Mouse (Mus musculus): ENCODE data around the gene Phf13. TPM values are rescaled to one million over a fixed set of nuclear protein-coding genes. Genes with fewer than 3 reads are reported as not detected.
"Not testable (repeated sequence)": the region's sequence is repeated elsewhere in the genome, so short reads cannot be mapped to it uniquely, and the experiment has no call there.

The Phf13 gene
- polyA plus RNA-seq, 1 experiment from 2014 or later, result 22.8 TPM

DNA sequence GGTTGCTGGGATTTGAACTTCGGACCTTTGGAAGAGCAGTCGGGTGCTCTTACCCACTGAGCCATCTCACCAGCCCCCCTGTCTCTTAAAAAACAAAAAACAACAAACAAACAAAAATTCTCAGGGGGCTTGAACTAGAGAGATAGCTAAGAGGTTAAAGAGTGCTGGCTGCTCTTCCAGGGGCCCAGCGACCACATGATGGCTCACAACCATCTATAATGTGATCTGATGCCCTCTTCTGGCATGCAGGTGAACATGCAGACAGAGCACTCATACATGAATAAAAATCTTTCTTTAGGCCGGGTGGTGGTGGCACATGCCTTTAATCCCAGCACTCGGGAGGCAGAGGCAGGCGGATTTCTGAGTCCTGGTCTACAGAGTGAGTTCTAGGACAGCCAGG, 40.4 kb upstream of the Phf13 start:
- H3K9ac ChIP-seq (replicated peaks; ENCODE audit: low read depth, low read length); H3K27me3 ChIP-seq (ENCODE audit: control insufficient read depth, insufficient read depth, low read length); H3K4me3 ChIP-seq (ENCODE audit: low read depth, low read length); H3K9me3 ChIP-seq (ENCODE audit: control insufficient read depth, low read depth, low read length); H3K4me1 ChIP-seq (ENCODE audit: control insufficient read depth, insufficient read depth, low read length); H3K36me3 ChIP-seq (ENCODE audit: control insufficient read depth, insufficient read depth, low read length); ATAC-seq (ENCODE audit: insufficient number of reproducible peaks, insufficient read depth, low FRiP score, low read depth); H3K27ac ChIP-seq (ENCODE audit: low read length); H3K4me2 ChIP-seq (replicated peaks; ENCODE audit: low read depth, low read length): not testable (repeated sequence)
- 92% methylated on average over 6 of the region's 6 CpGs for WGBS

DNA sequence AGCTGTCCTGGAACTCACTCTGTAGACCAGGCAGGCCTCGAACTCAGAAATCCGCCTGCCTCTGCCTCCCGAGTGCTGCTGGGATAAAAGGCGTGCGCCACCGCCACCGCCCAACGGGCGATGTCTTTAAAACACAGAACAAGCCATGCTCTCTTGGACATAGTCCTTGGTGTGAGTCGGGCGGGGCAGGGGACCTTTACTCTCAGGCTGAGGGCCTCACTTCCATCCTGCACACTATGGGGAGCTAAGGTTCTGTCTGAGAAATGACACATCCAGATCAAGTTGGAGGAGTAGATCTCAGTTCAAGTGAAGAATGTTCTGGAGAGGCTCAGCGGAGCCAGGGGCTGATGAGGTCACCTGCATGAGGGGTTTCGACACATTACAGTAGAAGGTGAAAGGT, 36.9 kb upstream of the Phf13 start:
- 84% methylated on average over 13 of the region's 13 CpGs for WGBS
- H3K27ac ChIP-seq (ENCODE audit: low read length), result no peak overlapping the region

DNA sequence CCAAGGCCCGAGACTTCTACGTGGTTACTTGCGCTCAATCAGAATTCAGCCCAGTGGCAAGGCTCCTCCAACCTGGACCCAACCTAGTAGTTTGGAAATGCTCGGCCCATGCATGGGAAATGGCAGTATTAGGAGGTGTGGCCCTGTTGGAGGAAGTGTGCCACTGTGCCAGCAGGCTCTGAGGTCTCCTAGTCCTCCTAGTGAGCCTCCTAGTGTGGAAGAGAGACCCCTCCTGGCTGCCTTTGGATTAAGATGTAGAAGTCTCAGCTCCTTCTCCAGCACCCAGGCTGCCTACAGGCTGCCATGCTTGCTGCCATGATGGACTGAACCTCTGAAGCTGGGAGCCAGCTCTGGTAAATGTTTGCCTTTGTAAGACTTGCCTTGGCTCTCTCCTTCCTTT, 33.9 kb upstream of the Phf13 start:
- Histone ChIP-seq H3K27ac (ENCODE audit: low read length) (no peak overlapping the region), H3K4me2 (replicated peaks; ENCODE audit: low read depth, low read length) (no peak overlapping the region), H3K4me1 (ENCODE audit: control insufficient read depth, insufficient read depth, low read length) (peaks cover 23% of the 10 kb centered on the region), H3K4me3 (ENCODE audit: low read depth, low read length) (no peak overlapping the region), H3K9ac (replicated peaks; ENCODE audit: low read depth, low read length) (no peak overlapping the region), H3K9me3 (ENCODE audit: control insufficient read depth, low read depth, low read length) (no peaks in the 10 kb centered on the region), H3K36me3 (ENCODE audit: control insufficient read depth, insufficient read depth, low read length) (no peaks in the 10 kb centered on the region), H3K27me3 (ENCODE audit: control insufficient read depth, insufficient read depth, low read length) (no peaks in the 10 kb centered on the region)
- WGBS, result 80% methylated on average over 4 of the region's 4 CpGs
- ATAC-seq (ENCODE audit: insufficient number of reproducible peaks, insufficient read depth, low FRiP score, low read depth), result no peak

More for the DNA sequence above, 36.9 kb upstream of the Phf13 start:
- Histone ChIP-seq H3K9ac (replicated peaks; ENCODE audit: low read depth, low read length) (no peak overlapping the region), H3K27me3 (ENCODE audit: control insufficient read depth, insufficient read depth, low read length) (no peaks in the 10 kb centered on the region), H3K9me3 (ENCODE audit: control insufficient read depth, low read depth, low read length) (no peaks in the 10 kb centered on the region), H3K4me1 (ENCODE audit: control insufficient read depth, insufficient read depth, low read length) (peaks cover 5% of the 10 kb centered on the region; the same call in 1 of the 2 replicates), H3K4me2 (replicated peaks; ENCODE audit: low read depth, low read length) (no peak overlapping the region), H3K4me3 (ENCODE audit: low read depth, low read length) (no peak overlapping the region), H3K36me3 (ENCODE audit: control insufficient read depth, insufficient read depth, low read length) (no peaks in the 10 kb centered on the region)
- no peak for ATAC-seq (ENCODE audit: insufficient number of reproducible peaks, insufficient read depth, low FRiP score, low read depth)

DNA sequence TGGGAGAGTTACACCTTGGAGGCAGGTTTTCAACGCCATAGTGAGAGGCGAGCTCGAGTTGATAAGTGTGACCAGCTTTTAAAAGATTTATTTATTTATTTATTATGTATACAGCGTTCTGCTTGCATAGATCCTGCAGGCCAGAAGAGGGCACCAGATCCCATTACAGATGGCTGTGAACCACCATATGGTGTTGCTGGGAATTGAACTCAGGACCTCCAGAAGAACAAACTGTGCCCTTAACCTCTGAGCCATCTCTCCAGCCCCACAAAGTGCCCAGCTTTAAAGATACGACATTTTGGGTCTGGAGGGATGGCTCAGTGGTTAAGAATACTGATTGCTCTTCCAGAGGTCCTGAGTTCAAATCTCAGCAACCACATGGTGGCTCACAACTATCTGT, 33.0 kb upstream of the Phf13 start:
- no peak for ATAC-seq (ENCODE audit: insufficient number of reproducible peaks, insufficient read depth, low FRiP score, low read depth)
- Histone ChIP-seq H3K9me3 (ENCODE audit: control insufficient read depth, low read depth, low read length) (no peaks in the 10 kb centered on the region), H3K4me1 (ENCODE audit: control insufficient read depth, insufficient read depth, low read length) (peaks cover 24% of the 10 kb centered on the region), H3K4me2 (replicated peaks; ENCODE audit: low read depth, low read length) (no peak overlapping the region), H3K4me3 (ENCODE audit: low read depth, low read length) (no peak overlapping the region), H3K27ac (ENCODE audit: low read length) (no peak overlapping the region), H3K9ac (replicated peaks; ENCODE audit: low read depth, low read length) (no peak overlapping the region), H3K27me3 (ENCODE audit: control insufficient read depth, insufficient read depth, low read length) (no peaks in the 10 kb centered on the region), H3K36me3 (ENCODE audit: control insufficient read depth, insufficient read depth, low read length) (no peaks in the 10 kb centered on the region; the same call in none of the 2 replicates)
- WGBS, result 48% methylated on average over 5 of the region's 5 CpGs

- Histone ChIP-seq H3K4me3 (ENCODE audit: low read depth, low read length) (no peak overlapping the region), H3K4me2 (replicated peaks; ENCODE audit: low read depth, low read length) (peak overlapping the region; percentile 86), H3K9ac (replicated peaks; ENCODE audit: low read depth, low read length) (no peak overlapping the region), H3K27ac (ENCODE audit: low read length) (no peak overlapping the region), H3K27me3 (ENCODE audit: control insufficient read depth, insufficient read depth, low read length) (no peaks in the 10 kb centered on the region), H3K36me3 (ENCODE audit: control insufficient read depth, insufficient read depth, low read length) (peaks cover 1% of the 10 kb centered on the region), H3K9me3 (ENCODE audit: control insufficient read depth, low read depth, low read length) (no peaks in the 10 kb centered on the region), H3K4me1 (ENCODE audit: control insufficient read depth, insufficient read depth, low read length) (peaks cover 24% of the 10 kb centered on the region)
- ATAC-seq (ENCODE audit: insufficient number of reproducible peaks, insufficient read depth, low FRiP score, low read depth), result no peak
- WGBS, result 64% methylated on average over 15 of the region's 15 CpGs
Measured at GRCm38 (mm10) chr4:152028456-152028855, 32.4 kb upstream of the Phf13 start.

DNA sequence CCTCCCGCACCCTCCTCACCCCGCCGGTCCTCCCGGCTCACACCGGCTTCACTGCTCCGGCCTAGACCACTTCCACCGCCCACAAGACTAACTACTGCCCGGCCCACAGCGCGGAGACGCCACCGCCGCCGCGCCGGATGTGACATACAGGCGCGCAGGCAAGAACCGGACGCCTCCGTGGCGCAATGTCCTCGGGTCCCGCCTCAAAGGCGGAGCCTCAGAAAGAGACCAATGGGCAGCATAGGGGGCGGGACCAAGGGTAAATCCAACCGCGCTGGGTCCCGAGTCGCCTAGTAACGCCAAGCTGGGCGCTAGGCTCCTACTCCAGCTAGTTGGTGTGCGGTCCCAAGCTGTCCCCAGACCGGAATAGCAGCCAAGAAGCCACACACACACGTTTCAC, 31.5 kb upstream of the Phf13 start, which contains the start of gene Zbtb48:
Gene Zbtb48, minus strand, starts transcription at position 148 of the 400 bp plus-strand sequence.
- ATAC-seq (ENCODE audit: insufficient number of reproducible peaks, insufficient read depth, low FRiP score, low read depth), result peak; percentile 97

GRCm38 (mm10) chr4:152026751-152027508, 30.9 kb upstream of the Phf13 start:
- Histone ChIP-seq H3K9me3 (ENCODE audit: control insufficient read depth, low read depth, low read length) (no peaks in the 10 kb centered on the region), H3K4me3 (ENCODE audit: low read depth, low read length) (peak overlapping the region; percentile 63), H3K36me3 (ENCODE audit: control insufficient read depth, insufficient read depth, low read length) (peaks cover 12% of the 10 kb centered on the region), H3K9ac (replicated peaks; ENCODE audit: low read depth, low read length) (peak overlapping the region; percentile 59), H3K27ac (ENCODE audit: low read length) (0 out of 2 replicates have a peak overlapping the region, but pooled peaks have one; percentile 56), H3K4me2 (replicated peaks; ENCODE audit: low read depth, low read length) (peak overlapping the region; percentile 80), H3K27me3 (ENCODE audit: control insufficient read depth, insufficient read depth, low read length) (no peaks in the 10 kb centered on the region), H3K4me1 (ENCODE audit: control insufficient read depth, insufficient read depth, low read length) (peaks cover 24% of the 10 kb centered on the region)
- 2% methylated on average over 26 of the region's 41 CpGs for WGBS
- peak; percentile 53 for ATAC-seq (ENCODE audit: insufficient number of reproducible peaks, insufficient read depth, low FRiP score, low read depth)

More for the DNA sequence above, 31.5 kb upstream of the Phf13 start, which contains the start of gene Zbtb48:
- H3K36me3 ChIP-seq (ENCODE audit: control insufficient read depth, insufficient read depth, low read length), result peaks cover 9% of the 10 kb centered on the region
- peak within 1 kb of the TSS; percentile 59 for H3K9ac ChIP-seq (replicated peaks; ENCODE audit: low read depth, low read length)
- H3K4me1 ChIP-seq (ENCODE audit: control insufficient read depth, insufficient read depth, low read length), result peaks cover 24% of the 10 kb centered on the region
- H3K27me3 ChIP-seq (ENCODE audit: control insufficient read depth, insufficient read depth, low read length), result no peaks in the 10 kb centered on the region
- H3K4me2 ChIP-seq (replicated peaks; ENCODE audit: low read depth, low read length), result peak within 1 kb of the TSS; percentile 86
- H3K9me3 ChIP-seq (ENCODE audit: control insufficient read depth, low read depth, low read length), result no peaks in the 10 kb centered on the region
- WGBS, result under 1% methylated on average over 35 of the region's 35 CpGs
- H3K27ac ChIP-seq (ENCODE audit: low read length), result 0 out of 2 replicates have a peak within 1 kb of the TSS, but pooled peaks have one; percentile 56
- H3K4me3 ChIP-seq (ENCODE audit: low read depth, low read length), result peak within 1 kb of the TSS; percentile 63

- Histone ChIP-seq H3K27me3 (ENCODE audit: control insufficient read depth, insufficient read depth, low read length) (no peaks in the 10 kb centered on the region), H3K4me2 (replicated peaks; ENCODE audit: low read depth, low read length) (no peak overlapping the region), H3K36me3 (ENCODE audit: control insufficient read depth, insufficient read depth, low read length) (peaks cover 36% of the 10 kb centered on the region), H3K9me3 (ENCODE audit: control insufficient read depth, low read depth, low read length) (no peaks in the 10 kb centered on the region), H3K9ac (replicated peaks; ENCODE audit: low read depth, low read length) (no peak overlapping the region), H3K4me3 (ENCODE audit: low read depth, low read length) (no peak overlapping the region), H3K27ac (ENCODE audit: low read length) (no peak overlapping the region), H3K4me1 (ENCODE audit: control insufficient read depth, insufficient read depth, low read length) (peaks cover 24% of the 10 kb centered on the region)
- 91% methylated on average over 11 of the region's 11 CpGs for WGBS
- ATAC-seq (ENCODE audit: insufficient number of reproducible peaks, insufficient read depth, low FRiP score, low read depth), result no peak
Measured at GRCm38 (mm10) chr4:152024525-152024924, 28.5 kb upstream of the Phf13 start.

Data from stomach, embryonic 14.5 days (tissue).